ENCODE assay signal across 19 mouse cellular contexts in the genomic region with DNA sequence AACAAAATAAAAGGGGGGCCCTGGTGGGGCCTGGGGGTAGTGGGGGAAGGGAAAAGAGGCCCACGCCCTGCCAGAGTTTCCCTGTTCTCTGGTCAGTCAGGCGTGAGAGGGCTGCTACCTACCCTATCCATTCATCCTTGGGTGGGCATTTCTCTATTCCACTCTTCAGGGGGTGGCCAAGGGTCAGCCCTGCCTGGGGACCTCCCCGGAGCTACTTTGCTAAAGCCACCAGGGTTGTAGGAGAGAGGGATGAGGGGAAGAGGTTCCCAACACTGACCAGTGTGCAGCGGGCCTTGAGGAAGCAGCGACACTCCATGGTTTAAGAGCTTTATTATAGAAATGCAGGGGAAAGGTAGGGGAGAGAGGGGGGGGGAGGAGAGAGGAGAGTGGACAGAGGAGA.
"Had no signal": no experiment of that assay in that cellular context is flagged by ENCODE, and none has a peak within 500 bp of the region (broad histone marks: within the 10 kb centered on the region; RNA-seq: fewer than 3 reads in every experiment).

No protein-coding gene starts in this region.

- H3K27me3 ChIP-seq: intestine, embryonic 15.5 days; liver, embryonic 13.5 days; midbrain, embryonic 13.5 days; neural tube, embryonic 13.5 days had no signal

- H3K27ac ChIP-seq: intestine, embryonic 15.5 days; kidney, postnatal 0 days; left cerebral cortex, adult 2 months; liver, embryonic 13.5 days; midbrain, embryonic 13.5 days; neural tube, embryonic 13.5 days; stomach, postnatal 0 days had no signal

- H3K9me3 ChIP-seq: intestine, embryonic 15.5 days; liver, embryonic 13.5 days; midbrain, embryonic 13.5 days; neural tube, embryonic 13.5 days had no signal

- H3K4me1 ChIP-seq: intestine, embryonic 15.5 days; liver, embryonic 13.5 days; midbrain, embryonic 13.5 days; neural tube, embryonic 13.5 days had no signal

- H3K4me3 ChIP-seq: intestine, embryonic 15.5 days; left cerebral cortex, adult 2 months; liver, embryonic 13.5 days; midbrain, embryonic 13.5 days; neural tube, embryonic 13.5 days had no signal

- ATAC-seq: intestine, embryonic 15.5 days; midbrain, embryonic 13.5 days had no signal

- H3K9ac ChIP-seq: intestine, embryonic 15.5 days; liver, embryonic 13.5 days; midbrain, embryonic 13.5 days; neural tube, embryonic 13.5 days had no signal

- H3K36me3 ChIP-seq: intestine, embryonic 15.5 days; liver, embryonic 13.5 days; midbrain, embryonic 13.5 days; neural tube, embryonic 13.5 days had no signal

- H3K4me2 ChIP-seq: intestine, embryonic 15.5 days; liver, embryonic 13.5 days; midbrain, embryonic 13.5 days; neural tube, embryonic 13.5 days had no signal

- DNase-seq: kidney, adult 11 months; kidney, postnatal 36 days; layer of hippocampus, postnatal 36 days; liver, embryonic 13.5 days; lung, adult 2 months; lung, postnatal 14 days; lung, postnatal 4 days; right cerebral cortex, adult 18-20 months; right cerebral cortex, postnatal 14 days; right cerebral cortex, postnatal 4 days; thymus, adult 2 months; thymus, postnatal 14 days; thymus, postnatal 4 days had no signal
